Mouse (Mus musculus) hindbrain, embryonic 15.5 days (tissue): ENCODE results near the gene Lrch1. TPM values are rescaled to one million over a fixed set of nuclear protein-coding genes. Genes with fewer than 3 reads are reported as not detected.
A peak's percentile ranks its signal among the peaks of the same experiment; 100 is the strongest.

Experiments used
- ATAC-seq: fragments of 200-750 bp; cut with Nextera tagmentation; 2 replicates; pipeline ENCODE4 v1.8.0; 2017; ENCODE audit warnings: low read depth, moderate number of reproducible peaks, moderate TSS enrichment; ENCODE audit not compliant: low FRiP score
- H3K27ac ChIP-seq: fragments of 300-500 bp; sonication (generic); replicated peaks from 2 replicates; pipeline ENCODE4 v1.5.1; 2015; ENCODE audit warnings: mild to moderate bottlenecking, inconsistent platforms
- H3K27me3 ChIP-seq: fragments of 300-500 bp; sonication (generic); 2 replicates; pipeline ENCODE4 v1.6.1; 2015; ENCODE audit warnings: control low read depth, inconsistent platforms
- H3K36me3 ChIP-seq: fragments of 300-500 bp; sonication (generic); 2 replicates; pipeline ENCODE4 v1.6.1; 2015; ENCODE audit warnings: control low read depth, inconsistent platforms
- H3K4me1 ChIP-seq: fragments of 300-500 bp; sonication (generic); replicated peaks from 2 replicates; pipeline ENCODE4 v1.6.1; 2015; ENCODE audit warnings: control low read depth, inconsistent platforms
- H3K4me2 ChIP-seq: fragments of 300-500 bp; sonication (generic); 2 replicates; pipeline ENCODE4 v1.6.1; 2015; ENCODE audit warnings: moderate library complexity, mild to moderate bottlenecking, inconsistent platforms
- H3K4me3 ChIP-seq: fragments of 300-500 bp; sonication (generic); 2 replicates; pipeline ENCODE4 v1.5.1; 2015; ENCODE audit warnings: mild to moderate bottlenecking, inconsistent platforms
- H3K9ac ChIP-seq: fragments of 300-500 bp; sonication (generic); 2 replicates; pipeline ENCODE4 v1.6.1; 2015; ENCODE audit warnings: inconsistent platforms
- H3K9me3 ChIP-seq: fragments of 300-500 bp; sonication (generic); 2 replicates; pipeline ENCODE4 v1.6.1; 2016; ENCODE audit warnings: control low read depth, inconsistent platforms
- WGBS: fragments of 180-500 bp; shearing (Covaris S2); methylation state at CpG from one replicate; pipeline ENCODE4 v1.1.7; 2015; 5-methylcytosine and 5-hydroxymethylcytosine counted together
- polyA plus RNA-seq: library from polyadenylated mRNA; unstranded; fragments of >200 nt; fragmentation: Nextera tagmentation; extraction: Ambion mirVana; gene quantifications from 2 replicates; pipeline ENCODE4 v1.2.1, GENCODE M21; 2015

The Lrch1 gene
- polyA plus RNA-seq, 1 experiment from 2014 or later: 20.2 TPM

- no peaks in the 10 kb centered on the region for H3K9me3 ChIP-seq
- no peaks in the 10 kb centered on the region for H3K27me3 ChIP-seq
- 0 out of 2 replicates have a peak, but pooled peaks cover 12% of the 10 kb centered on the region for H3K4me1 ChIP-seq
- no peaks in the 10 kb centered on the region for H3K36me3 ChIP-seq
- ATAC-seq: no peak
- no peak overlapping the region for H3K27ac ChIP-seq
- no peak overlapping the region for H3K9ac ChIP-seq
- H3K4me3 ChIP-seq: no peak overlapping the region
- whole genome bisulfite sequencing: 62% methylated on average over 7 of the region's 7 CpGs
- no peak overlapping the region for H3K4me2 ChIP-seq
Observed at GRCm38 (mm10) chr14:74838816-74839215, 108.9 kb downstream of the Lrch1 start.

DNA sequence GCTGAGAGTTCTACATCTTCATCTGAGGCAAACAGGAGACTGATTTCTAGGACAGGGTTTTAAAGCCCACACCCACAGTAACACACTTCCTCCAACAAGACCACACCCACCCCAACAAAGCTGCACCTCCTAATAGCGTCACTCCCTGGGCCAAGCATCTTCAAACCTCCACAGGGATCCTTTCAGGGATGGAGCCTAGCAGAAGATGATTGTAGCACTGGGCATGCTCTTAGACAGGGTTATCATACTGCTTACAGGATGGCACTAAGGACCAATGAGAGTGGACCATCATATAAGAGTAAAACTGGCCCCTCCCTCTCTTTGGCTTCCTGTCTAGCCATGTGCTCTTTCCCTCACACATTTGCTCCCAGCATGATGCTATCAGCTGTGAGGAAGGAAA, 112.7 kb downstream of the Lrch1 start:
- H3K4me2 ChIP-seq: no peak overlapping the region

DNA sequence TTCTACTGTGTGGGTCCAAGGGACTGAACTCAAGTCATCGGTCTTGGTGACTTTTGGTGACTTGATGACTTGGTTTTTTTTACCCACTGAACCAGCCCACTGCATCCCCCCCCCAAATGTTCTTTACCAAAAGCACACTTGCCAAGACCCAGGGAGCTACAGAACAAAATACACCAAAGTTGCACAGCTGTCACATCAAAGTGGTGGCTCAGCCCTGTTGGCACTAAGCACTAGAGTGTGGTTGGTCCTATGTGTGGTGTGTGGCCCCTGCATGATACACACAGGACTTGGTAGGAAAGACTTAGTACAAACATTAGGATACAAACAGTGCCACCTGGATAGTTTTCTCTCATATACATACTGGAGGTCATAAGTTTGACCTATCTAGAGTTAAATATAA, 113.5 kb downstream of the Lrch1 start:
- H3K4me3 ChIP-seq: no peak overlapping the region
- H3K9ac ChIP-seq: no peak overlapping the region
- no peaks in the 10 kb centered on the region for H3K9me3 ChIP-seq
- peaks cover 5% of the 10 kb centered on the region for H3K4me1 ChIP-seq
- WGBS: 97% methylated on average over 1 of the region's 1 CpGs
- no peaks in the 10 kb centered on the region for H3K36me3 ChIP-seq
- no peak for ATAC-seq
- no peak overlapping the region for H3K4me2 ChIP-seq
- no peak overlapping the region for H3K27ac ChIP-seq
- H3K27me3 ChIP-seq: no peaks in the 10 kb centered on the region

More for the DNA sequence above, 112.7 kb downstream of the Lrch1 start:
- H3K4me1 ChIP-seq: peaks cover 6% of the 10 kb centered on the region
- 71% methylated on average over 1 of the region's 1 CpGs for WGBS
- H3K9ac ChIP-seq: no peak overlapping the region
- no peaks in the 10 kb centered on the region for H3K36me3 ChIP-seq
- ATAC-seq: no peak
- H3K27me3 ChIP-seq: no peaks in the 10 kb centered on the region
- H3K27ac ChIP-seq: no peak overlapping the region
- no peak overlapping the region for H3K4me3 ChIP-seq
- H3K9me3 ChIP-seq: no peaks in the 10 kb centered on the region

DNA sequence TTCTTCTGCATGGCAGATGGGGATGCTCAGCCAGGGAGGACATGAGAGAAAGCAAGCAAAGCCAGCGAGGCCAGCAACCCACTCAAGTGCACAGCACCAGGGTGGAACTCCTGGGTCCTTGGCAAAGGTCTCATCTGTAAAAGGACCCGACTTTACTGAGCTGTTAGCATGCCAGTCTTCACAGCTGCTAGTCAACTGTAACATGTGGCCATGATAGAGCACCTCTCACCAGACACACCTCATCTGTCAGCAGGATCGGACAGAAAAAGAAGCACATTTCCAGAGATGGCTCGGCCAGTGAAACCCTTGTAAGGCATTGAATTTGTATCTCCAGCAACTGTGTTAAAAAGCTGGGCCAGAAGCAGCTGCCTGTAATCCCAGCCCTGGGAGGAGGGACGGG, 116.0 kb downstream of the Lrch1 start:
- no peaks in the 10 kb centered on the region for H3K9me3 ChIP-seq
- H3K27ac ChIP-seq: peak overlapping the region; percentile 51
- 80% methylated on average over 5 of the region's 5 CpGs for WGBS
- H3K9ac ChIP-seq: no peak overlapping the region
- no peaks in the 10 kb centered on the region for H3K27me3 ChIP-seq
- H3K4me1 ChIP-seq: peaks cover 5% of the 10 kb centered on the region
- no peaks in the 10 kb centered on the region for H3K36me3 ChIP-seq
- no peak overlapping the region for H3K4me2 ChIP-seq
- no peak overlapping the region for H3K4me3 ChIP-seq
- no peak for ATAC-seq

GRCm38 (mm10) chr14:74831050-74831449, 116.6 kb downstream of the Lrch1 start:
- no peak overlapping the region for H3K4me2 ChIP-seq
- 67% methylated on average over 5 of the region's 5 CpGs for WGBS
- H3K36me3 ChIP-seq: no peaks in the 10 kb centered on the region
- ATAC-seq: no peak
- H3K27ac ChIP-seq: peak overlapping the region; percentile 51
- H3K9ac ChIP-seq: no peak overlapping the region
- H3K27me3 ChIP-seq: no peaks in the 10 kb centered on the region
- peaks cover 5% of the 10 kb centered on the region for H3K4me1 ChIP-seq
- no peak overlapping the region for H3K4me3 ChIP-seq
- H3K9me3 ChIP-seq: no peaks in the 10 kb centered on the region

DNA sequence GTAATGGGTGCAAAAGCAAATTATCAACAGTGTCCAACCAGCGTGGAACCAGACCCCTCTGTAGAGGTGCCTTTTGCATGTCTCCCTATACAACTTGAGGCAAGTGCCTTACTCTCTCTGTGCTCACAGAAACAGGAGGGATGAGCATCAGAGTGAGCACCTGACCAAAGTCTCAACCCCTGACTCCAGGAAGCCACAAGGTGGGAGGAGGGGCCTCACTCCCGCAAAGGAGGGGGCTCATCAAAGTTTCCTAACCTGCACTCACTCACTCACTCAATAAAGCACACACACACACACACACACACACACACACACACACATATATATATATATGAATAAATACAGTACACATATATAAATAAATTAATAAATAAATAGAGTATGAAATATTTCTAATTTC, 117.1 kb downstream of the Lrch1 start:
- H3K4me2 ChIP-seq: no peak overlapping the region
- no peak overlapping the region for H3K4me3 ChIP-seq
- H3K9ac ChIP-seq: no peak overlapping the region
- peaks cover 5% of the 10 kb centered on the region for H3K4me1 ChIP-seq
- 75% methylated on average over 2 of the region's 2 CpGs for WGBS
- ATAC-seq: no peak
- no peaks in the 10 kb centered on the region for H3K9me3 ChIP-seq
- no peak overlapping the region for H3K27ac ChIP-seq
- H3K36me3 ChIP-seq: no peaks in the 10 kb centered on the region
- no peaks in the 10 kb centered on the region for H3K27me3 ChIP-seq

- H3K27ac ChIP-seq: no peak overlapping the region
- WGBS: 86% methylated on average over 7 of the region's 7 CpGs
- H3K36me3 ChIP-seq: no peaks in the 10 kb centered on the region
- H3K4me3 ChIP-seq: no peak overlapping the region
- ATAC-seq: no peak
- H3K4me1 ChIP-seq: peaks cover 9% of the 10 kb centered on the region; the same call in 1 of the 2 replicates
- no peak overlapping the region for H3K4me2 ChIP-seq
- H3K27me3 ChIP-seq: no peaks in the 10 kb centered on the region
- no peaks in the 10 kb centered on the region for H3K9me3 ChIP-seq
- no peak overlapping the region for H3K9ac ChIP-seq
Observed at GRCm38 (mm10) chr14:74822757-74823680, 124.7 kb downstream of the Lrch1 start.

DNA sequence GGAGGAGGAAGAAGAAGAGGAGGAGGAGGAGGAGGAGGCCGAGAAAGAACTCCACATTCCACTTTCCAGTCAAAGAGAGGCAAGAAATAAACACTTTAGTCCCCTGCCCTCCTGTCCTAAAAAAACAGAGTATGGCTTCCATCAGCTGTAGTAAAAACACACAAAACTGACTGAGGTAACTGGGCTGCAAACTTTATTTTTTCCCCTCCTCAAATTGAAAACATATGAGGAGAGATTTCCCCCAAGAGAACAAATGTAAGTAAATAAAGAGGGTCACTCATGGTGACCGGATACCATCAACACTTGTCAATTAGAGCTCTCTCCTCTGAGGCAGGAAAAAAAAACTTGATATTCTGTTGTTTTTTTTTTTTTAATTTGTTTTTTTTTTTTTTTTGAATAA, 125.6 kb downstream of the Lrch1 start:
- no peak overlapping the region for H3K4me2 ChIP-seq
- no peak for ATAC-seq
- H3K27ac ChIP-seq: no peak overlapping the region
- H3K36me3 ChIP-seq: no peaks in the 10 kb centered on the region
- no peak overlapping the region for H3K4me3 ChIP-seq
- no peaks in the 10 kb centered on the region for H3K9me3 ChIP-seq
- peaks cover 9% of the 10 kb centered on the region; the same call in 1 of the 2 replicates for H3K4me1 ChIP-seq
- WGBS: 84% methylated on average over 2 of the region's 2 CpGs
- H3K9ac ChIP-seq: no peak overlapping the region
- H3K27me3 ChIP-seq: no peaks in the 10 kb centered on the region

GRCm38 (mm10) chr14:74820180-74820813, 127.4 kb downstream of the Lrch1 start:
- Histone ChIP-seq H3K9ac (no peak overlapping the region), H3K27me3 (no peaks in the 10 kb centered on the region), H3K27ac (no peak overlapping the region), H3K4me2 (no peak overlapping the region), H3K9me3 (no peaks in the 10 kb centered on the region), H3K36me3 (0 out of 2 replicates have a peak, but pooled peaks cover 3% of the 10 kb centered on the region), H3K4me3 (no peak overlapping the region), H3K4me1 (peaks cover 19% of the 10 kb centered on the region)
- WGBS: 69% methylated on average over 11 of the region's 11 CpGs
- no peak for ATAC-seq

- peaks cover 22% of the 10 kb centered on the region for H3K4me1 ChIP-seq
- 0 out of 2 replicates have a peak, but pooled peaks cover 3% of the 10 kb centered on the region for H3K36me3 ChIP-seq
- ATAC-seq: no peak
- H3K9me3 ChIP-seq: no peaks in the 10 kb centered on the region
- WGBS: 39% methylated on average over 6 of the region's 6 CpGs
- H3K27ac ChIP-seq: no peak overlapping the region
- no peaks in the 10 kb centered on the region for H3K27me3 ChIP-seq
- no peak overlapping the region for H3K4me3 ChIP-seq
- H3K9ac ChIP-seq: no peak overlapping the region
- no peak overlapping the region for H3K4me2 ChIP-seq
Observed at GRCm38 (mm10) chr14:74816705-74817104, 131.0 kb downstream of the Lrch1 start.

DNA sequence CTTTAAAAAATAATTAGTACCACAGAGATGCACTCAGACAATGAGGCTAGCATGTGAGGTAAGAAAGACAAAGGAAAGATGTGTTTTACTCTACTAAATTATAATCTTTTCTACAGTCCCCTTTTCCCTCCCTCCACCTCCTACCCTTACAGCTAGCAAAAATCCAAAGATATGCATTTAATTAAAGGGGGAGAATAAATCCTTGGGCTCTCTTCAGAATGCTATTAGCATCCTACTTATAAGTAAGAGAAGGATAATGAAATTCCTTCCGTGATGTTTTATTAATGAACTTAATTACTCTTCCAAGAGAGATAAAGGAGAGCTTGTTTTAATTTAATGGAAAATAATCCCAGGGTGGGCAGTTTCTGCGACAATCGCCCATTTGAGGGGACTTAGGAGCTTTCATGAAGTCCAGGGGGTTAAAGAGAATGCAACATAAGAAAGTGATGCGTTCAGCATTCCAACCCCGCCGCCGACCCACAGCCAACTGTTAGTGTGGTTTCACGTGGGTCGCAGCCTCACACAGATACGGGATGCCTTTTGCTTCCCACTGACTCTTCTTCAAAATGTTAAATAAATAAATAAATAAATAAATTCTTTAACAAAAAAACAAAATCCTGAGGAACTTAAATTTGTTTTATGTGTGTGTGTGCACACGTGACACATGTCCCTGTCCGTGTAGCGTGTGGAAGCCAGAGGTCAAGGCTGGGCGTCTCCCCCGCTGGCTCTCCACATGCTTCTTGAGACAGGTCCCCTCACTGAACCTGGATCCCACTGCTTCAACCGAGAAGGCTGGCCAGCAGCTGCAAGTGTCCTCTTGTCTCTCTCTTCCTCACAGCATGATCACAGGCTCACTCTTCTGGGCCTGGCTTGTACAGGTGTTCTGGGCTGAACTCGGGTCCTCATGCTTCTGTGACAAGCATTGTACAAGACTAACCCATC, 132.6 kb downstream of the Lrch1 start:
- WGBS: 62% methylated on average over 17 of the region's 17 CpGs
- Histone ChIP-seq H3K27ac (0 out of 2 replicates have a peak overlapping the region, but pooled peaks have one; percentile 1), H3K4me1 (peaks cover 15% of the 10 kb centered on the region), H3K9ac (no peak overlapping the region), H3K4me2 (no peak overlapping the region), H3K27me3 (no peaks in the 10 kb centered on the region), H3K9me3 (no peaks in the 10 kb centered on the region), H3K4me3 (no peak overlapping the region), H3K36me3 (0 out of 2 replicates have a peak, but pooled peaks cover 4% of the 10 kb centered on the region)
- peak; percentile 66 for ATAC-seq
